Mouse (Mus musculus): ENCODE results near the gene Heatr6.

The Heatr6 gene

DNA sequence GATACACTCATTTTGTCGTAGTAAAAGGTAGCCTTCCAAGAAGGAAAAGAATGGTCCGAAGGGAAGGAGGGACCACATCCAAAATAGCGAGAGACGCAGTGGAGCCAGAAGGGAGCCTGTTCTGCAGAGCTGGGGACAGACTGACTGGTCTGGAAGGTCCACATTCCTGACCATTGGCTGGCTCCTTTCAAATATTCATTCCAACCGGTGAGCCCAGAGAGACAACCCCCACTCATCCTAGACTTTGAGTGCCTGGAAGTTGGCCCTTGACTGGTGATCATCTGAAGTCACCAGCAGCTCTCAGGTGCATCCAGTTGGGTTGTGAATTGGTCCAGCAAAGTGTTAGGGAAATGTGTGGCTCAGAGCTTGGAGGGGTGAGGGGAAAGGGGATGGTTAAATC is 61.7 kb downstream of the Heatr6 start:
- DNase-seq, result no peak

DNA sequence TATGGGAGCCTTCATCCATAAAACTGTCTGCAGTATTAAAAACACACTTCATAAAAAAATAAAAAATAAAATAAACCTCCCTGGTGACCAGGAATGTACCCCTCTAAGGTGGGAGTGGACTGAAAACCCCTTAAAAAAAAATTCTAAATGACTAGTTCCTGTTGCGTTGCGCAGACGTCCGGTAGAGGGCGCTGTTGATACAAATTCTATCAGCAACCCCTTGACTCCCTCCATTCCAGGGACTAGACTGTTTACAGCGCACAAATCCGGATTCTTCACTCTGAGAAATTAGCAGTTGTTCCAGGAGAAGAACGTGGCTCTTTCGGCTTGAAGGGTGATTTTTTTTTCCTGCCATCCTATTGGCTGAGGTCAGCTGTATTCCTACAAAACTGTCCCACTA is 62.1 kb downstream of the Heatr6 start:
- DNase-seq, result no peak

DNA sequence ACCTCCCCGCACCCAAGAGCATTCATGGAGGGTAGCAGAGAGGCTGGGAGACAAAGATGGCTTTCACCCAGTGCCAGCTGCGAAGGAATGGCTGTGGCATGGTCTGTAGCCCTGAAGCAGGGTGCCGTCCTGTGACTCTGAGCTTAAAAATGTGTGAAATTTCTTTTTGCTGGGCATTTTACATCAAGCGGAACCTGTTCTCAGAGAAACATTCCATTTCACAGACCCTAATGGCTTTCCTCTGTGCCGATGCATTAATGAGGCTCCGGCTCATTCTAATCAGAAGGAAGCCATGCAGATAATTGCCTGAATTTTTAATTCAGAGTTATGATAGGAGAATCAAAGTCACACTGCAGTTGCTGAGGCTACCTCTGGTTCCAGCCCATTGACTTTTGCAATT is 63.6 kb downstream of the Heatr6 start:
- DNase-seq, result no peak

DNA sequence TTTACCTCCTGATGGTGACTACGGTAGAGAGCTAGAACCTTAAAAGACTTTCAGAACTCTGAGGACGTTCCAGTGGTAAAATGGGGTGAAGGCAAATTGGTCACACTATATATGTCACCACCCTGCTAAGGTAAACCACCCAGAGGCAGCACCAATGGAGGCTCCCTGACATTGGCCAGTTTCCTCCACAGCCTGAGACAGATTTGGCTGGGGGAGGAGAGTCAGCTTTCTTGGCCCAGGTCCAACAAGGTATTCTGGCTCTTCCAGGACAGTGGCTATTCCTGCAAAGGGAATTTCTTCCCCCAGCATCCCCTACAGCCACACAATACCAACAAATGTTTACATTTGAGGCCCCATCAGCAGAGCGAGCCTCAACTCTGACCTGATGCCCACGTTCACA is 64.5 kb downstream of the Heatr6 start:
- DNase-seq, result no peak

DNA sequence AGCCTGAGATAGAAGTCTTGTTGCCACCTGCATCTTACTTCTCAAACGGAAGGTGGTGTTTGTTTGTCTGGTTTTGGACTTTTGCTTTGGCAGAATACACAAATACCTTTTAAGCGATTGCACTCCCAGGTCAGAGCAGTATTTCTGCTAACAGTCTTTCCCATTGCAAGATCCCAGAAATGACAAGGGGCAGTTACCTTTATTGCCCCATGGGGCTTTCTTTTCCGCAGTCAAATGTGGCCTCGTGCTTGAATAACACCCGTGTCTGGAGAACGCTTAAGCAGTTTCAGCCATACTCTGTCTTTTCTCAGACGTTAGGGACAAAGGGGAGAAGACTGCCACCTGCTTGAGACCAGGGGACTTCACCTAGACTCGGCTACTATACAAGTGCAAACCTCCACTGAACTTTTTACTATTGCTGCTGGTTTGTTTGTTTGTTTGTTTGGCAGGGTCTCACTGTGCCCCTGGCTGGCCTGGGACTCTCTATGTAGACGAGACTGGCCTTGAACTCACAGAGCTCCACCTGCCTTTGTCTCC is 65.2 kb downstream of the Heatr6 start:
- no peak for DNase-seq

DNA sequence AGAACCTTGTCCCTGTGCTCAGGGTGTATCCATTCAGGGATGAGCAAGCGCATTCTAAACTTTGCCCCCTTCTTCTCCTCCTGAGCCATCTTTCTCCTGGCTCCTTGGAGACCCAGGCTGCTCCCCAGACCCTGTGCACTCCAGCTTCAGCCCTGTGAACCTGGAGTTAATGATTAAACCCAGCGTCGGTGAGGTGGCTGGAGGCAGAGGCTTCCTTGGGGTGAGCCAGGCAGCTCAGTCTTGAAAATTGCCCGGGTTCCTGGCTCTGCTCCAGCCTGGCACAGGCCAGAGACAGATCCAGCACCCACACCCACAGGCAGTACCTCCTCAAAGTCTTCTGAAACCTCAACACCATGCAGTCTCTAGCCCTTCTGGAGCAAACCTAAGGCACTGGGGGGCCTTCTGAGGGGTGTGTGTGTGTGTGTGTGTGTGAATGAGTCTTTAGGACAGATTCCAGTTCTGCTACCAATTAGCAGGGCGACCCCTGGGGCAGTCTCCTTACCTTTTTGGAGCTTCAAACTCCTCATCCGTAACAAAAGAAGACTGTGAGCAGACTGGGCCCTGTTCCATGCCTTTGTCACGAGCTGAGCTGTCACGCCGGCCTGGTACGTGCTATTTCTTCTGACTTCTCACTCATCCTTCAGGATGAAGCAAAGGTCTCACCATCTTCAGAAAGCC is 66.4 kb downstream of the Heatr6 start:
- no peak for DNase-seq

DNA sequence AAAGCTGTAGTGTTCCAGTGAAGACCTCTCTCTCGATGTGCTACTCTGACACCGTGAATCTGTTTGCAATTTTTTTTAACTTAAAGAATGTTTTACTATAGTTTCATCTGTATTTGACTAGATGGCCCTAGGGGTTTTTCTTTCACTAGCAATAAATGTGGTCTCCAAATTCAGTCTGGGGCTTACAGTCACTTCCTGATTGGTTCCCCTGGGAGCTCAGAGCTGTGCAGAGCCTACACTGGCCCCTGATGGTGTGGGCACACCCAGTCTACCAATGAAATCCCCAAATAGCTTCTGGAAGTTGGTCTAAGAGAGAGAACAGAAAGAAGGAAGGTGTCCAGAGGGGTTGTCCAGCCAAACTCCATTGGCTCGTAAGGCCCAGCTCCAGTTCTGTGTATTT is 72.6 kb downstream of the Heatr6 start:
- DNase-seq, result no peak

DNA sequence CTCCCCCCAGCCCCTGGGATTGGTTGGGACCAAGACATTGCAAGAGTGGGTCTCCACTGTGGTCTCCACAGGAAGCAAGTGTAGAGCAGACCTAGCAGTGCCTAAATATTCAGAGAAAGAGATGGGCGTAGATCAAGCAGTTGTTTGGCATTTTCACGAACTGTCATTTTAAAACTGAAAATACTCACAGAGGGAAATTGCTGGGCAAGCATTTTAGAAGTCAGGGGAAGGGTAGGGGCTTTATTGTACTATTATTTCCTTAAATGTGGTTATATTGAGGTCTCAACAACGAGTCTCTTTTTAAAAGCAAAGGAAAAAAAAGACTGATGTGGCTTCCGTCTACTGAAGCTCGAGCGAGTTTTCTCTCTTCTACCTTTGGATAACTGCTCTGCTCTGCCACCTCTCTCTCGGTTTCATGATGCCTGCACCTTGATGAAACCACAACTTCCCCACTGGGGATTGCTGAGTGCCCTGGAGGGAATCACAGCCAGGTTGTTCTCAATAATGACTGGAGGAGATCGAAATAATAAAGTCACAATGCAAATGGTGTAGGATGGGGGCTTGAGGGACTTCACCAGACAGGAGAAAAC is 75.2 kb downstream of the Heatr6 start:
- no peak for DNase-seq

DNA sequence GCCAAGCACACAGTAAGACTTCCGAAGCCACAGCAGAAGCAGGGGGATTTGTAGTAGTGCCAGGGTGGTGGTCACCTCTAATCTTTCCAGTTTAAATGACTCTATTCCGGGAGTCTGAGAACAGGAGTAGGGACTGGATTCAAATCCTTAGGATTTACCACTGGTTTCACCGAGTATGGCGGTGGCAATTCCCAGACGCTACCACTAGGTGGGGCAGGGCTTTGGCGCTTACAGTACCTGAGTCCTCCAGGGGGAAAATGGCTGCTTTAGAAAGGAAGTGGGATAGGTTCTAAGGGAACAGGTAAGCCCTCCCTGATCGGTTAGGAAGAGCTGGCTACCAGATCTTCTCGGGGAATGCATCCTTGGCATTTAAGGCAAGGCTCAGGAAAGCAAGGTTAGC is 78.9 kb downstream of the Heatr6 start:
- DNase-seq, result no peak
